ENCODE assay signal across 23 mouse cellular contexts in genomic region chr5:13629916-13630315, GRCm38 (mm10).
DNase-seq lines count a peak whose midpoint lies in the region; ATAC-seq lines count a peak whose summit lies in the region.
"Had no signal": no experiment of that assay in that cellular context is flagged by ENCODE, and none has a peak within 500 bp of the region (broad histone marks: within the 10 kb centered on the region; RNA-seq: fewer than 3 reads in every experiment).

No protein-coding gene starts in this region.

- H3K36me3 ChIP-seq in hindbrain, embryonic 14.5 days (replicated peaks; ENCODE audit: control insufficient read depth, insufficient read depth), result no peaks in the 10 kb centered on the region
- no peaks in the 10 kb centered on the region for H3K36me3 ChIP-seq in hindbrain, embryonic 13.5 days
- no peaks in the 10 kb centered on the region for H3K36me3 ChIP-seq in embryonic facial prominence, embryonic 10.5 days (replicated peaks)
- H3K36me3 ChIP-seq: hindbrain, embryonic 15.5 days; limb, embryonic 13.5 days; liver, embryonic 13.5 days; neural tube, embryonic 13.5 days; stomach, embryonic 15.5 days had no signal

- ATAC-seq in hindbrain, embryonic 14.5 days (ENCODE audit: low FRiP score), result 0 out of 2 replicates have a peak, but pooled peaks have one; percentile 18
- no peak for ATAC-seq in hindbrain, embryonic 13.5 days (ENCODE audit: low FRiP score)
- ATAC-seq: intestine, embryonic 16.5 days had no signal

- H3K27me3 ChIP-seq in hindbrain, embryonic 14.5 days (ENCODE audit: control insufficient read depth, insufficient read depth, low read length), result no peaks in the 10 kb centered on the region
- peaks cover 7% of the 10 kb centered on the region for H3K27me3 ChIP-seq in hindbrain, embryonic 13.5 days
- H3K27me3 ChIP-seq in embryonic facial prominence, embryonic 10.5 days (replicated peaks; ENCODE audit: low read depth, poor library complexity, severe bottlenecking), result peaks cover 25% of the 10 kb centered on the region
- H3K27me3 ChIP-seq: hindbrain, embryonic 15.5 days; limb, embryonic 13.5 days; liver, embryonic 13.5 days; stomach, embryonic 15.5 days had no signal

- H3K9ac ChIP-seq in hindbrain, embryonic 14.5 days, result no peak overlapping the region
- no peak overlapping the region for H3K9ac ChIP-seq in hindbrain, embryonic 13.5 days
- H3K9ac ChIP-seq: hindbrain, embryonic 15.5 days; limb, embryonic 13.5 days; liver, embryonic 13.5 days; lung, embryonic 14.5 days; neural tube, embryonic 13.5 days; stomach, embryonic 15.5 days had no signal

- no peaks in the 10 kb centered on the region for H3K9me3 ChIP-seq in hindbrain, embryonic 14.5 days (ENCODE audit: control insufficient read depth, low read length)
- H3K9me3 ChIP-seq in hindbrain, embryonic 13.5 days, result no peaks in the 10 kb centered on the region
- H3K9me3 ChIP-seq in embryonic facial prominence, embryonic 10.5 days, result no peaks in the 10 kb centered on the region
- H3K9me3 ChIP-seq: hindbrain, embryonic 15.5 days; limb, embryonic 13.5 days; liver, embryonic 13.5 days; neural tube, embryonic 13.5 days; stomach, embryonic 15.5 days had no signal

- H3K4me3 ChIP-seq in hindbrain, embryonic 14.5 days (replicated peaks; ENCODE audit: low read length), result no peak overlapping the region
- no peak overlapping the region for H3K4me3 ChIP-seq in hindbrain, embryonic 13.5 days
- H3K4me3 ChIP-seq in embryonic facial prominence, embryonic 10.5 days, result no peak overlapping the region
- H3K4me3 ChIP-seq: gastrocnemius, adult 2 months; hindbrain, embryonic 15.5 days; limb, embryonic 13.5 days; liver, embryonic 13.5 days; neural tube, embryonic 13.5 days; stomach, embryonic 15.5 days had no signal

- no peak overlapping the region for H3K27ac ChIP-seq in hindbrain, embryonic 14.5 days
- no peak overlapping the region for H3K27ac ChIP-seq in hindbrain, embryonic 13.5 days
- no peak overlapping the region; the same call in 1 of the 2 replicates for H3K27ac ChIP-seq in embryonic facial prominence, embryonic 10.5 days (replicated peaks)
- H3K27ac ChIP-seq: gastrocnemius, adult 2 months; hindbrain, embryonic 15.5 days; limb, embryonic 13.5 days; liver, embryonic 13.5 days; neural tube, embryonic 13.5 days; stomach, embryonic 15.5 days had no signal

- H3K4me1 ChIP-seq in hindbrain, embryonic 14.5 days (replicated peaks; ENCODE audit: control insufficient read depth, insufficient read depth, low read length), result no peaks in the 10 kb centered on the region
- H3K4me1 ChIP-seq in hindbrain, embryonic 13.5 days (replicated peaks), result peaks cover 8% of the 10 kb centered on the region; the same call in 1 of the 2 replicates
- peaks cover 21% of the 10 kb centered on the region for H3K4me1 ChIP-seq in embryonic facial prominence, embryonic 10.5 days
- H3K4me1 ChIP-seq: liver, embryonic 13.5 days; stomach, embryonic 15.5 days had no signal

- H3K4me2 ChIP-seq in hindbrain, embryonic 14.5 days (replicated peaks), result no peak overlapping the region
- H3K4me2 ChIP-seq in hindbrain, embryonic 13.5 days, result no peak overlapping the region
- H3K4me2 ChIP-seq: heart, embryonic 11.5 days; limb, embryonic 13.5 days; liver, embryonic 13.5 days; lung, embryonic 14.5 days; neural tube, embryonic 13.5 days; stomach, embryonic 15.5 days had no signal

- no peak for DNase-seq in hindbrain, embryonic 14.5 days (ENCODE audit: low spot score)
- DNase-seq in retina, embryonic 14.5 days (ENCODE audit: low spot score), result peak; percentile 44
- no peak for DNase-seq in retina, postnatal 1 day
- peak; percentile 35 for DNase-seq in embryonic facial prominence, embryonic 10.5 days (ENCODE audit: low spot score)
- DNase-seq in spleen, postnatal 36 days (ENCODE audit: low spot score in 2 of 2), result no peak
- DNase-seq in kidney, postnatal 14 days, result no peak
- DNase-seq: adrenal gland, postnatal 14 days; cerebellum, adult 11 months; gastrocnemius, adult 2 months; heart, postnatal 14 days; liver, embryonic 13.5 days; lung, postnatal 4 days; right cerebral cortex, postnatal 14 days; spleen, adult 18-20 months; thymus, adult 18-20 months had no signal

- 10% methylated on average over 5 of the region's 5 CpGs for WGBS in hindbrain, embryonic 14.5 days
- WGBS in hindbrain, embryonic 13.5 days, result 9% methylated on average over 5 of the region's 5 CpGs
- WGBS in embryonic facial prominence, embryonic 10.5 days, result 16% methylated on average over 5 of the region's 5 CpGs

Comparison
In these comparisons a context has a peak if more than half of its experiments do, and no peak if none do; other contexts are left out.
1. DNase-seq: peak in retina, embryonic 14.5 days (single experiment) and embryonic facial prominence, embryonic 10.5 days (single experiment); none in hindbrain, embryonic 14.5 days (single experiment), retina, postnatal 1 day (single experiment), spleen, postnatal 36 days (0 of 2) and kidney, postnatal 14 days (single experiment).